Mouse (Mus musculus) heart, postnatal 0 days (tissue): Measurements from ENCODE around the gene Tmem130. TPM values are rescaled to one million over a fixed set of nuclear protein-coding genes. Genes with fewer than 3 reads are reported as not detected.

Source experiments
- ATAC-seq: fragments of 200-750 bp; cut with Nextera tagmentation; 2 replicates; pipeline ENCODE4 v1.8.0; 2017; ENCODE audit warnings: low read depth, moderate number of reproducible peaks, moderate library complexity; ENCODE audit not compliant: insufficient read depth
- DNase-seq: peaks from one replicate; pipeline ENCODE4 v3.0.0-alpha.2; 2016; ENCODE audit warnings: low spot score
- H3K27ac ChIP-seq: fragments of 300-500 bp; sonication (generic); 2 replicates; pipeline ENCODE4 v1.5.1; 2014; ENCODE audit warnings: low read depth, mild to moderate bottlenecking
- H3K27me3 ChIP-seq: fragments of 300-500 bp; sonication (generic); 2 replicates; pipeline ENCODE4 v1.6.1; 2014; ENCODE audit warnings: low read length, mixed read lengths; ENCODE audit not compliant: control insufficient read depth, insufficient read depth
- H3K36me3 ChIP-seq: fragments of 300-500 bp; sonication (generic); replicated peaks from 2 replicates; pipeline ENCODE4 v1.6.1; 2014; ENCODE audit warnings: low read length, mixed read lengths; ENCODE audit not compliant: control insufficient read depth, insufficient read depth
- H3K4me1 ChIP-seq: fragments of 300-500 bp; sonication (generic); 2 replicates; pipeline ENCODE4 v1.6.1; 2014; ENCODE audit warnings: antibody characterized with exemption; ENCODE audit not compliant: control insufficient read depth, insufficient read depth
- H3K4me2 ChIP-seq: fragments of 300-500 bp; sonication (generic); 2 replicates; pipeline ENCODE4 v1.6.1; 2014; ENCODE audit warnings: low read depth, mild to moderate bottlenecking, low read length, moderate library complexity
- H3K4me3 ChIP-seq: fragments of 300-500 bp; sonication (generic); 2 replicates; pipeline ENCODE4 v1.5.1; 2014; ENCODE audit warnings: low read depth, low read length
- H3K9ac ChIP-seq: fragments of 300-500 bp; sonication (generic); replicated peaks from 2 replicates; pipeline ENCODE4 v1.6.1; 2014; ENCODE audit warnings: low read depth, low read length, mixed read lengths
- H3K9me3 ChIP-seq: fragments of 300-500 bp; sonication (generic); replicated peaks from 2 replicates; pipeline ENCODE4 v1.6.1; 2016; ENCODE audit warnings: low read length; ENCODE audit not compliant: control insufficient read depth
- CTCF ChIP-seq: IDR thresholded peaks from 2 replicates; pipeline ENCODE4 v1.5.1; 2016; ENCODE audit warnings: antibody characterized with exemption, control low read depth, low read depth
- EP300 ChIP-seq: IDR thresholded peaks from 2 replicates; pipeline ENCODE4 v1.6.1; 2016; ENCODE audit warnings: antibody characterized with exemption, low read depth
- WGBS: fragments of 180-500 bp; shearing (Covaris S2); extraction: QIAGEN DNeasy Blood & Tissue Kit; methylation state at CpG from one replicate; pipeline ENCODE4 v1.1.7; 2014; 5-methylcytosine and 5-hydroxymethylcytosine counted together
- polyA plus RNA-seq: library from polyadenylated mRNA; unstranded; fragments of >200 nt; fragmentation: Nextera tagmentation; extraction: Ambion mirVana; gene quantifications from 2 replicates; pipeline ENCODE4 v1.2.1, GENCODE M21; 2015
- total RNA-seq: library from RNA; depleted of rRNA; stranded (reverse); fragments of >200 nt; gene quantifications from 2 replicates; pipeline ENCODE4 v1.2.3, GENCODE M21; 2014; ENCODE audit warnings: low replicate concordance

The Tmem130 gene
- total and polyA plus RNA-seq, 2 experiments from 2014 or later, result 0.44 to 0.53 TPM

DNA sequence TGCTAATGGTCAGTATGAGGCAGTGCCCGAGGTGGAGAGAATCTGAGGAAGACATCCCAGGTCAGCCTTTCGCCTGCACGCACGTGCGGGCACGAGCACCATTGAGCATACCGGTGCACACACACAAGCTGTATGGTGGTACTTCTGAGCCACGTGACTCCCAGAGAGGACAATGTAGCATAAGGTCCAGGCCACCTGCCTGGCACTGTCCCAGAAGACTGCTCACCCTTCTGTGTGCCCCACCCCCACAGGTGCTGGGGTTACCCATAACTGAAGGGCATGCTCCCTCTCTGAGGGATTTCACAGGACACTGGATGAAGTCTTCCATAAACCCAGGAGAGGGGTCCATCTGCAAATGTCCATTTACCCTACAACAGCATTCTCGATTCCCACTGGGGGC is 4.2 kb downstream of the Tmem130 start:
- TF ChIP-seq EP300 (no peak), CTCF (no peak)
- Histone ChIP-seq H3K27me3 (peaks cover 16% of the 10 kb centered on the region), H3K4me1 (no peaks in the 10 kb centered on the region), H3K27ac (no peak overlapping the region), H3K4me2 (no peak overlapping the region), H3K9me3 (no peaks in the 10 kb centered on the region), H3K36me3 (no peaks in the 10 kb centered on the region), H3K9ac (no peak overlapping the region), H3K4me3 (no peak overlapping the region)
- ATAC-seq (no peak), DNase-seq (no peak)
- 87% methylated on average over 9 of the region's 9 CpGs for WGBS

DNA sequence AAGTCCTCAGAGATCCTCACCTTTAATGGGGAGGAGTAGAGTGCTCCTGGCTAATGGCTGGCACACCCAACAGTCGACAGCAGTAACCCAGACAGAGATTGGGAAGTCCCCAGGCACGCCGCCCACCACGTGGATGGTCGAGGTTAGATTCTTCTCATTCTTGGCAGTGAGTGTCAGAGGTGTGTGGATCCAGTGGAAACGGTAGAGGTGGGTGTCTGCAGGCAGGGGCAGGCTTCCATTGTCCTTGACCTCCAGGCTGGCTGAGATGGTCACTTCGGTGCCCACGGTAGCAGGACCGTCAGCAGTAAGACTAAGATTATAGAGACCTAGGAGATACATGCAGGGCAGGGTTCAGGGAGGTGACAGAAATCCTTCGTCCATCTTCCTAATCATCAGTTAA is 6.4 kb downstream of the Tmem130 start:
- Histone ChIP-seq H3K27ac (no peak overlapping the region), H3K4me1 (no peaks in the 10 kb centered on the region), H3K36me3 (no peaks in the 10 kb centered on the region), H3K27me3 (no peaks in the 10 kb centered on the region), H3K4me3 (no peak overlapping the region), H3K4me2 (no peak overlapping the region), H3K9ac (no peak overlapping the region), H3K9me3 (no peaks in the 10 kb centered on the region)
- TF ChIP-seq EP300 (no peak), CTCF (no peak)
- 29% methylated on average over 10 of the region's 10 CpGs for WGBS
- ATAC-seq (no peak), DNase-seq (no peak)

DNA sequence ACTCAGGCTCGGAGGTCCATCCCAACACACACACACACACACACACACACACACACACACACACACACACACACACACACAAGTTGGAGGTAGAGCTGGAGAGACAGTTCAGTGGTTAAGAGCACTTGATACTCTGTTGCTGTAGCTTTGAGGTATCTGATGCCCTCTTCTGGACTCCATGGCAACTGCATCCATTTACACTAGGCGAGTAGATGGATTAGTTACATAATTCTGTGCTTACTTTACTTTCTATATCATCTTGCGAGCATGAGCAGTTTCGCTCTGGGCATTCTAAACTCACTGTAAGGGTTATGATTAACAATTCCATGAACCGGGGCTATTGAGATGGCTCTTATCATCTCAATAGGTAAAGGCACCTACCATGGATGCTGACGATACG is 8.6 kb downstream of the Tmem130 start:
- ATAC-seq, result no peak
- Histone ChIP-seq H3K9ac (no peak overlapping the region), H3K9me3 (no peaks in the 10 kb centered on the region), H3K4me3 (no peak overlapping the region), H3K27ac (no peak overlapping the region), H3K4me1 (no peaks in the 10 kb centered on the region), H3K27me3 (no peaks in the 10 kb centered on the region), H3K36me3 (no peaks in the 10 kb centered on the region), H3K4me2 (no peak overlapping the region)
- WGBS, result 61% methylated on average over 7 of the region's 7 CpGs
- TF ChIP-seq EP300, result no peak
- peak; percentile 60 for TF ChIP-seq CTCF
- DNase-seq, result peak; percentile 30

DNA sequence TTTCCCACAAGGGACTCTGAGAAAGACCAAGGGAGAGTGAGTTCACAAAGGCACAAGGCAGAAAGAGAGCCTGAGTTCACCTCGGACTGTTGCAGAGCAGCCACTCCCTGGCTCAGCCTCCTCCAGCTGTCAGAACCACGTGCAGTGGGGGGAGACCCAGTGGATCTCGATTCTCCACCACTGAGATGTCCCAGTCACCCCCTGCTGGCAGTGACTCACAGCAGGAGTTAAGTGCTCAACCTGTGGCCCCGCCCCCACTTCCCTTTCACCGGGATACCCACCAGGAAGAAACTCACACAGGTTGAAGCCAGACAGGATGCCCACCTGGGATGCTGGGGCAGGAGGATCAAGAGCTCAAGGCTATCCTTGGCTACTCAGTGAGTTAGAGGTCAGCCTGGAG is 9.2 kb downstream of the Tmem130 start:
- Histone ChIP-seq H3K27me3 (no peaks in the 10 kb centered on the region), H3K9ac (no peak overlapping the region), H3K4me1 (no peaks in the 10 kb centered on the region), H3K9me3 (no peaks in the 10 kb centered on the region), H3K27ac (no peak overlapping the region), H3K4me3 (no peak overlapping the region), H3K4me2 (no peak overlapping the region), H3K36me3 (no peaks in the 10 kb centered on the region)
- ATAC-seq, result no peak
- DNase-seq, result no peak
- 7% methylated on average over 5 of the region's 5 CpGs for WGBS
- no peak for TF ChIP-seq EP300
- no peak for TF ChIP-seq CTCF

DNA sequence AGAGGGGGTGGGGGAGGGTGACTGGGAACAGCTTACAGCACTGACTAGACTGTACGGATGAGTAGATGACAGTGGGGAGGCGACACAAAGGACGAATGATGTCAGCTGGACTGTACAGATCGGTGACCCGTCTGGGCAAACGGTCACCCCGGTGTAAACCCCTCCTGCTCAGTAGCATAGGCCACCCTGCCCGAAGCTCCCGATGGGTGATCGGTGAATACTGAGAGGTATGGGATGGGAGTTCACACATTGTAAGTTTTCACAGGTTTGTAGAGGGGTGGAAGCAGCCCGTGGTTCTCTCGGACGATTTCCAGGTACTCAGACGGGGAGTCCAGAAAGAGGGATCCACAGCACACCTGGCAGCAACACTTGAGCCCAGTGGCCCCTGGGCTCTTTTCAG is 24.5 kb downstream of the Tmem130 start:
- Histone ChIP-seq H3K9ac (no peak overlapping the region), H3K4me1 (no peaks in the 10 kb centered on the region), H3K27ac (no peak overlapping the region), H3K4me3 (no peak overlapping the region), H3K36me3 (no peaks in the 10 kb centered on the region), H3K4me2 (no peak overlapping the region), H3K9me3 (no peaks in the 10 kb centered on the region), H3K27me3 (no peaks in the 10 kb centered on the region)
- DNase-seq (no peak), ATAC-seq (no peak)
- TF ChIP-seq CTCF, result no peak
- TF ChIP-seq EP300, result no peak
- 81% methylated on average over 14 of the region's 14 CpGs for WGBS

DNA sequence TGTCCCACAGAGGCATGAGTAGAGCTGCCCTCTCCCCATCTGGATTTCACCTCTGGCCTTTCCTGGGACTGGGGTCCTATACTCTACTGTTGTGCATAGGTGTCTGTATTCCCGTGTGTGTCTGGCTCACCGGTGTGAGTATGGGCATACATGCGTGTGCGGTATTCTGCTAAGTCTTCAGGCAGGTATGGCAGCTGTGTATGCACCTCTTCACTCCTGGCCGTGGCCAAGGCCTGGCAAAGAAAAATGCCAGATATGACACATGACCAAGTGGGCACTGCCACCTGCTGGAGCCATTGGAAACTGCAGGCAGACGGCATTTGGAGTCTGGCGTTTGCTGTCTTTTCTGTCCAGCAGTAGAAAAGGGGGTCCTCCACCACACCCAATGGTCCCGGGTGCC is 26.7 kb downstream of the Tmem130 start:
- 25% methylated on average over 8 of the region's 8 CpGs for WGBS
- H3K4me3 ChIP-seq, result no peak overlapping the region
- no peak overlapping the region for H3K9ac ChIP-seq
- peak; percentile 84 for TF ChIP-seq CTCF
- TF ChIP-seq EP300, result no peak
- DNase-seq (peak; percentile 11), ATAC-seq (peak; percentile 56)
- H3K27me3 ChIP-seq, result no peaks in the 10 kb centered on the region
- no peaks in the 10 kb centered on the region for H3K36me3 ChIP-seq
- H3K9me3 ChIP-seq, result no peaks in the 10 kb centered on the region
- H3K27ac ChIP-seq, result no peak overlapping the region
- H3K4me2 ChIP-seq, result no peak overlapping the region
- H3K4me1 ChIP-seq, result no peaks in the 10 kb centered on the region
